Mouse (Mus musculus) stomach, embryonic 15.5 days (tissue): ENCODE results near the gene Rell1. TPM values are rescaled to one million over a fixed set of nuclear protein-coding genes. Genes with fewer than 3 reads are reported as not detected.

Experiments
- ATAC-seq: fragments of 200-750 bp; cut with Nextera tagmentation; 2 replicates; pipeline ENCODE4 v1.8.0; 2017; ENCODE audit warnings: low read depth, moderate number of reproducible peaks, moderate TSS enrichment; ENCODE audit not compliant: insufficient read depth, low FRiP score
- H3K27ac ChIP-seq: fragments of 300-500 bp; sonication (generic); 2 replicates; pipeline ENCODE4 v1.5.1; 2015; ENCODE audit warnings: mild to moderate bottlenecking, inconsistent platforms
- H3K27me3 ChIP-seq: fragments of 300-500 bp; sonication (generic); replicated peaks from 2 replicates; pipeline ENCODE4 v1.6.1; 2015; ENCODE audit warnings: inconsistent platforms
- H3K36me3 ChIP-seq: fragments of 300-500 bp; sonication (generic); 2 replicates; pipeline ENCODE4 v1.6.1; 2015; ENCODE audit warnings: inconsistent platforms
- H3K4me1 ChIP-seq: fragments of 300-500 bp; sonication (generic); 2 replicates; pipeline ENCODE4 v1.6.1; 2015; ENCODE audit warnings: inconsistent platforms
- H3K4me2 ChIP-seq: fragments of 300-500 bp; sonication (generic); 2 replicates; pipeline ENCODE4 v1.6.1; 2015; ENCODE audit warnings: mild to moderate bottlenecking, inconsistent platforms
- H3K4me3 ChIP-seq: fragments of 300-500 bp; sonication (generic); replicated peaks from 2 replicates; pipeline ENCODE4 v1.5.1; 2015; ENCODE audit warnings: inconsistent platforms
- H3K9ac ChIP-seq: fragments of 300-500 bp; sonication (generic); 2 replicates; pipeline ENCODE4 v1.6.1; 2015; ENCODE audit warnings: inconsistent platforms
- H3K9me3 ChIP-seq: fragments of 300-500 bp; sonication (generic); 2 replicates; pipeline ENCODE4 v1.6.1; 2016; ENCODE audit warnings: inconsistent platforms
- WGBS: fragments of 180-500 bp; shearing (Covaris S2); methylation state at CpG from one replicate; pipeline ENCODE4 v1.1.7; 2015; 5-methylcytosine and 5-hydroxymethylcytosine counted together
- polyA plus RNA-seq: library from polyadenylated mRNA; unstranded; fragments of >200 nt; fragmentation: Nextera tagmentation; extraction: Ambion mirVana; gene quantifications from 2 replicates; pipeline ENCODE4 v1.2.1, GENCODE M21; 2015

Rell1 gene
- polyA plus RNA-seq, 1 experiment from 2014 or later, result 23.9 TPM

DNA sequence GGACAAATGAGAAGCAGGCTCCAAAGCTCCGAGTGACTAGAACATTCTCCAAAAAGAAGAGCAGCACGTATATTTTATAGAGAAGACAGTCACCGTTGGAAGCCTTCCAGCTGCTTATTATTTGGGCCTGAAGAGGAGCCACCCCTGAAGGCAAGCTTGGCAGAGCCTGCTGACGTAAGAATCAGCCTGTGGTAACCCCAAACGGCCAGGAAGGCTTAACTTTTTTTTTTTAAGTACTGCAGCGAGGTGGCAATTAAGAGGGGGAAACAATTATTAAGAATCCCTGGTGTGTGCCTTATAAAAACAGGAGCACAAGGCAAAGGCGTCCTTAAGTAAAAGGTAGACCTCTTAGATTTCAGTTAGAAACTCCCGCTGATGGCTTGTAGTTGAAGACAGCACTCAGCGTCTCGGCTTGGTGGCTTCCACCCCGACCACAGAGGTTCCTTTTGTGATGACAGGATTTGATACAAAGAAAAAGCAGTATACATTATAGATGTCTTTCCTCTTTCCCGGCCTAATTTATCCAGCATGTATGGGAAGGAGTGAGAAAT is 1.0 kb downstream of the Rell1 start:
- Histone ChIP-seq H3K4me3 (peak overlapping the region; percentile 78), H3K9me3 (no peaks in the 10 kb centered on the region), H3K27me3 (no peaks in the 10 kb centered on the region), H3K4me1 (peaks cover 8% of the 10 kb centered on the region; the same call in 1 of the 2 replicates), H3K36me3 (no peaks in the 10 kb centered on the region), H3K27ac (peak overlapping the region; percentile 83), H3K9ac (peak overlapping the region; percentile 63; the same call in 1 of the 2 replicates), H3K4me2 (peak overlapping the region; percentile 67)
- ATAC-seq, result no peak
- 4% methylated on average over 12 of the region's 12 CpGs for WGBS

DNA sequence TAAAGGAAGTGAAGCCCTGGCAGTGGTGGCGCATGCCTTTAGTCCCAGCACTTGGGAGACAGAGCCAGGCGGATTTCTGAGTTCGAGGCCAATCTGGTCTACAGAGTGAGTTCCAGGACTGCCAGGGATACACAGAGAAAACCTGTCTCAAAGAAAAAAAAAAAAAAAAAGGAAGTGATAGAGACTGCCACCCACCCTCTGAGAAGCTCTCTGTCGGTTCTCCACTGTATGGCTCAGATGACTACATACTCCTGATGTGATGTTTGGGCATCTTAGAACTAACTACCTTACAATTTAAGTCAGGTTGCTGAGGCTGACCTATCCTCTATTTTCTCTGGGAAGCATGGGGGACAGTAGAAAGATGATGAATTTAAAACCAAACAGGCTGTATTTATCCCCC is 2.3 kb downstream of the Rell1 start:
- Histone ChIP-seq H3K27ac (no peak overlapping the region), H3K4me2 (no peak overlapping the region), H3K4me3 (no peak overlapping the region), H3K9ac (no peak overlapping the region), H3K36me3 (no peaks in the 10 kb centered on the region), H3K4me1 (peaks cover 8% of the 10 kb centered on the region; the same call in 1 of the 2 replicates), H3K9me3 (no peaks in the 10 kb centered on the region), H3K27me3 (no peaks in the 10 kb centered on the region)
- ATAC-seq, result no peak
- WGBS, result 78% methylated on average over 4 of the region's 4 CpGs

DNA sequence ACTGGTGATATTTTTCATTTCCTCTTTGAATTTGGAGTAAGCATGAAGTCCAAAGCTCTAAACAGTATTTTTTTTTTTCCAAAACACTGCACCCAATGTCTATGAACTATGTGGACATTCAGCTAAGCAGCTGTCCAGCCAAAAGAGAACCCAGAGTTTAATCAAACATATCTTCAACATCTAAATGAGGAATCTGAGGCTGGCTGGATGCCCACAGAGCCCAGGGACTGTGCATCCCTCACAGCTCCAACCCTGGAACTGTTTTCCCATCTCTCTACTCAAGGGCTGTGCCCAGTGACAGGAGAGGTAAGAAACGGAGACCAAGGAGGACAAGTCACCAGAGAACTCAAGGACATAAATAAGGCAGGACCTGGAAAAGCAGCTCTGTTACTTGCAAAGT is 2.8 kb downstream of the Rell1 start:
- ATAC-seq, result no peak
- 74% methylated on average over 1 of the region's 1 CpGs for WGBS
- Histone ChIP-seq H3K4me2 (no peak overlapping the region), H3K27ac (no peak overlapping the region), H3K9me3 (no peaks in the 10 kb centered on the region), H3K4me3 (no peak overlapping the region), H3K9ac (no peak overlapping the region), H3K36me3 (no peaks in the 10 kb centered on the region), H3K27me3 (no peaks in the 10 kb centered on the region), H3K4me1 (peaks cover 8% of the 10 kb centered on the region; the same call in 1 of the 2 replicates)

DNA sequence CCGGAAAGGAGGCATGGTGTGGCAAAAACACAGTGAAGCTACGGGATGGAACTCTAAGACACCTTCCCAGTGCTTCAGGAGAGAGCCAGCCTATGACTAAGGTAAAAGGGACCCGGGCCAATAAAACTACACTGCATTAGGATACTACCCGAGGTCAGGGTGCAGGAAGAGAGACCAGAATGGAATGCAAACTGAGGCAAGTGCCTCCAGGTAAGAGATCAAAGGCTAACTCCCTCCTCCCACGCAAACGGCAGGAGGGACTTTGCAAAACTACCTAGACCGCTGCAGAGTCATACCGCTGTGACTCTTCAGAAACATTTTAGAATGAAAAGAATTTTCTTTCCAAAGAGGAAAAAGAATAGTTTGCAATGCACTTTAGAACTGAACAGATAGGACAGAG is 4.1 kb downstream of the Rell1 start:
- Histone ChIP-seq H3K4me2 (no peak overlapping the region), H3K4me3 (no peak overlapping the region), H3K9me3 (no peaks in the 10 kb centered on the region), H3K27ac (no peak overlapping the region), H3K4me1 (peaks cover 8% of the 10 kb centered on the region; the same call in 1 of the 2 replicates), H3K9ac (no peak overlapping the region), H3K27me3 (no peaks in the 10 kb centered on the region), H3K36me3 (no peaks in the 10 kb centered on the region)
- no peak for ATAC-seq
- 59% methylated on average over 8 of the region's 8 CpGs for WGBS

DNA sequence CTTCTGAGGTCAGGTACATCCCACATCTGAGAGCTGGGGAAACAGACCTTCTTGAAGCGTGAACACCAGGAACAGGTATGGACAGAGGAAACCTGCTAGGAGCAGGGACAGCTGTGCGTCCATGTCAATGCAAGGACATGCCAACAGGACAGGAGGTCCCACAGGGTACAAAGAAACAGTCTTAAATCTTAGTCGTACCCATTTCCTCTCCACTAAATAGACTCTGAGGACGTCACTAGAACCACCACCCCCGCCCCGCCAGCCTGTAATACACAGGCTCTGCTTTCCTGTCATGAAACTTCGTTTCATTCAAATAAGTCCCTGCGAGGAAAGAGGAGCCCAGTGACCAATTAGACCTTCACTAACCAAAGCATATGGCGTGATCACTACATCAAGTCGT is 7.0 kb downstream of the Rell1 start:
- Histone ChIP-seq H3K27me3 (no peaks in the 10 kb centered on the region), H3K4me1 (0 out of 2 replicates have a peak, but pooled peaks cover under 1% of the 10 kb centered on the region), H3K9me3 (no peaks in the 10 kb centered on the region), H3K4me2 (no peak overlapping the region), H3K27ac (no peak overlapping the region), H3K36me3 (no peaks in the 10 kb centered on the region), H3K9ac (no peak overlapping the region), H3K4me3 (no peak overlapping the region)
- 86% methylated on average over 10 of the region's 10 CpGs for WGBS
- no peak for ATAC-seq

DNA sequence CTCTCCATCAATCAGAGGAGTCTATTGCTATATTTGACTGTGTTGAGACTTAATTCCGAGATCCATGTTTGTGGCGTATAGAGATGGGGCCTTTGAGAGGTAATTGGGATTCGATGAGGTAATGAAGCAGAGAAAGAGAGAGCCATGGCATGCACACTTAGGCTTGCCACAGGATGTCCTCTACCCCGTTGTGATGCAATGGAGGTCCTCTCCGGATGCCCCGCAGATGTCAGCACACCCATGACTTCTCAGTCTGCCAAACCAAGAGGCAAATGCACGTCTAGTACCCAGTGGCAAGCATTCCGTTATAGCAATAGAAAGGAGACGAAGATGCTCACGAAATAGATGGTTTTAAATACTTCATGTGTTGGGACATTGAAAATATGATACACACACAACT is 8.1 kb downstream of the Rell1 start:
- H3K4me2 ChIP-seq, result no peak overlapping the region
- H3K27ac ChIP-seq, result no peak overlapping the region
- H3K27me3 ChIP-seq, result no peaks in the 10 kb centered on the region
- no peaks in the 10 kb centered on the region for H3K9me3 ChIP-seq
- 93% methylated on average over 10 of the region's 10 CpGs for WGBS
- H3K36me3 ChIP-seq, result no peaks in the 10 kb centered on the region
- H3K4me1 ChIP-seq, result no peaks in the 10 kb centered on the region
- H3K9ac ChIP-seq, result no peak overlapping the region
- no peak overlapping the region for H3K4me3 ChIP-seq
- no peak for ATAC-seq

DNA sequence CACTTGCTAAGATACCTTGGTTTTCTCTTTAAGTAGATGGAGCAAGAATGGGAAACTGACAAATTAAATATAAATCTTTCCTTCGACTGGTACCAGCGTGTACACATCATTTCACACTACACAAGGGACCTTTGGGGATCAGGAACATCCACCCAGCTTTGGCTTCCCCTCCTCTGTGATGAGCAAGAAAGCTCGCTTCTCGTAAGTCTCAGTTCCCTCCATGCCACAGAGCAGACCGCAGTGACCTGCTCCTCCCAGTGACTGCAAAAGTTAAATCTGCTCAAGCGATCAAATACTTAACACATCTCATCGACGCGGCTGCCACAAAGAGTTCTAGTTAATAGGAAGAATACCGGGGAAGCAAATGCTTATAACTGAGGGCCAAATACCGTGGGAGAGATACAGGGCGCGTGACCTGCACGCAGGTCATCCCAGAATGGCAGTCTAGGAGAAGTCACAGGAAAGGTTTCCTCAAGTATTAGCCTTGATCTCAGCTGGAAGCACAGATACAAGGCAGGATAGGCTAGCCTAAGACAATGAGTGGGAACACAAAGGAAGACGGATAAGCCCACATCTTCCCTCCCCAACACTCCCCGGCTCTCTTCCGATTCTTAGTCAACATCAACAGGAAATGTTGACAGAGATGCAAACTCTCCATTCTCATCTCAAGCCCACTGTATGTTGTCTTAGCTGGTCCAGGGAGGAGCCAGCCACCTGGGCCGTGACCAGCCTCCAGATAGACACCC is 9.6 kb downstream of the Rell1 start:
- Histone ChIP-seq H3K9ac (no peak overlapping the region), H3K4me2 (no peak overlapping the region), H3K27me3 (no peaks in the 10 kb centered on the region), H3K4me1 (no peaks in the 10 kb centered on the region), H3K4me3 (no peak overlapping the region), H3K36me3 (no peaks in the 10 kb centered on the region), H3K27ac (no peak overlapping the region), H3K9me3 (no peaks in the 10 kb centered on the region)
- ATAC-seq, result no peak
- WGBS, result 70% methylated on average over 18 of the region's 18 CpGs

DNA sequence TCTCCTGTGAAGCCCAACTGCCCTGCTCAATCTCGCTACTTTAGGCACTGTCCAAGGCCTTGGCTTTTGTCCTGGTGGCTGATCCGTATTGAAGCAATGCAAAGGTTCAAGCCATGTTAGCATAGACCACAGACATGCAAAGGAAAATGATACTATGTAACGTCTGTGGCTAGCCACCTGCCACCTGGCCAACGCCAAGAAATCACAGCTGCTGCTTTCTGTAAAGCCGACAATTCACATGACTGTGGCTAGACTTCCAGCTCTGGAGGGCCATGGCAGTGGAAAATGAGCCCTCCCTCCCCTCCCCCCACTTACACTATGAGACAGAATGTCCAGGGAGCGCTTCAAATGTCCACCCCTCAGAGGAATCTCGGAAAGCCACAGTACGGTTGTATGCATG is 11.1 kb downstream of the Rell1 start:
- Histone ChIP-seq H3K4me2 (no peak overlapping the region), H3K9ac (no peak overlapping the region), H3K4me1 (no peaks in the 10 kb centered on the region), H3K27me3 (no peaks in the 10 kb centered on the region), H3K36me3 (no peaks in the 10 kb centered on the region), H3K4me3 (no peak overlapping the region), H3K27ac (no peak overlapping the region), H3K9me3 (no peaks in the 10 kb centered on the region)
- no peak for ATAC-seq
- WGBS, result 80% methylated on average over 8 of the region's 8 CpGs

DNA sequence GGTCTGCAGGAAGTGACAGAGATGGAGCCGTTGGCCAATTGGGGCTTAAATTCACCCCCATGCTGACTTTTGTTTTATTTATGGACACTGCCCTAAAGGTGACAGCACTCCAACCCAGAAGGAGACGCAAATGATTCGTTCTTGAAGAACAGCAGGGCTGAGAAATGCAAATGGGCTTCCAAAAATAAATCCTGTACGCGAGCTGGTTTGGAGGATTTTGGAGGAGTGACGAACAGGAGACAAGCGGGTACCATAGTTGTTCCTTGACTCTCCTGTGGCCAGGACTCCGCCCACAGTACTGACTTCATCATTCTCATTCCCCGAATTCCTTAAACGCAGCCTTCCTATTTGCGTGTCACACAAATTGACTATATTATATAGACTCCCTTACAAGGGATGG is 12.3 kb downstream of the Rell1 start:
- H3K36me3 ChIP-seq, result no peaks in the 10 kb centered on the region
- no peak for ATAC-seq
- no peaks in the 10 kb centered on the region for H3K27me3 ChIP-seq
- no peak overlapping the region for H3K4me3 ChIP-seq
- no peaks in the 10 kb centered on the region for H3K4me1 ChIP-seq
- 84% methylated on average over 11 of the region's 11 CpGs for WGBS
- no peaks in the 10 kb centered on the region for H3K9me3 ChIP-seq
- no peak overlapping the region for H3K27ac ChIP-seq
- no peak overlapping the region for H3K4me2 ChIP-seq
- no peak overlapping the region for H3K9ac ChIP-seq

DNA sequence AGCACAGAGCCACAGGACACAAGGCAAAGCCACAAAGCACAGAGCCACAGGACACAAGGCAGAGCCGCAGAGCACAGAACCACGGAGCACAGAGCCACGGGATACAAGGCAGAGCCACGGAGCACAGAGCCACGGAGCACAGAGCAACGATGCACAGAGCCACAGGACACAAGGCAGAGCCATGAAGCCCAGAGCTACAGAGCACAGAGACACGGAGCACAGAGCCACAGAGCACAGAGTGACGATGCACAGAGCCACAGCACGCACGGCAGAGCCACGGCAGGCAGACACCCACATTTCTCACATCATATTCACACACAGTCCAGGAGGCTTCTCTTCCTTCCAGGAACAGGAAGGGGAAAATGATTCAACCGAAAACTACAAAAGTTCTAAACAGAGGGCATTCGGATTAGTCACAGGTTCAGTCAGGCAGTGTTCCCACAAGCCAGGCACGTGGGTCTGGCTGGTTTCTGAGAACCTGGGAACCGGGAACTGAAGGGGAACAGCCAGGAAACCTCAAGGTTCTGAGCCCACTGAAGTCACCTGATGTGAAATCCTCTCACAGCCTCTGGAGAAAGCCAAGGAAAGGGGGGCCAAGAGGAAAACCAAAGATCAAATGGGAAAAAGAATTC is 15.2 kb downstream of the Rell1 start:
- no peaks in the 10 kb centered on the region for H3K36me3 ChIP-seq
- H3K4me2 ChIP-seq, result no peak overlapping the region
- no peak for ATAC-seq
- WGBS, result 82% methylated on average over 15 of the region's 15 CpGs
- peaks cover 9% of the 10 kb centered on the region; the same call in 1 of the 2 replicates for H3K4me1 ChIP-seq
- H3K27me3 ChIP-seq, result no peaks in the 10 kb centered on the region
- no peak overlapping the region for H3K9ac ChIP-seq
- H3K27ac ChIP-seq, result no peak overlapping the region
- no peaks in the 10 kb centered on the region for H3K9me3 ChIP-seq
- no peak overlapping the region for H3K4me3 ChIP-seq

DNA sequence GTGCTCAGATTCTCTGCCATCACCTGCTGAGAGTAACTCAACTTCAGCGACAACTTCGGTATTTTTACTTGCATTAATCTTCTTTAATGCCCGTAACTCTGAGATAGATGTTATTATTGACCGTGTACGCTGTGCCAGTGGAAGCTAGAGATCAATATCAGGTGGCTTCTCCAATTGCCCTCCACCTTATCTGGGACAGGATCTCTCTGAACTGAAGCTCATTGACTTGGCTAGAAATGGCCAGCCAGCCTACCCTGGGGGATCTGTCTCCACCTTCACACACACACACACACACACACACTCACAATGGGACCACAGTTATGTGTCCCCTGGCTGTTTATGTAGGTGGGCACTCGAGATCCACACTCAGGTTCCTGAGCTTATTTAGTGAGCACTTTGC is 16.7 kb downstream of the Rell1 start:
- no peak overlapping the region for H3K27ac ChIP-seq
- no peaks in the 10 kb centered on the region for H3K36me3 ChIP-seq
- H3K4me1 ChIP-seq, result peaks cover 10% of the 10 kb centered on the region; the same call in 1 of the 2 replicates
- ATAC-seq, result no peak
- no peak overlapping the region for H3K4me3 ChIP-seq
- no peaks in the 10 kb centered on the region for H3K27me3 ChIP-seq
- no peak overlapping the region for H3K9ac ChIP-seq
- WGBS, result 66% methylated on average over 6 of the region's 6 CpGs
- no peak overlapping the region for H3K4me2 ChIP-seq
- H3K9me3 ChIP-seq, result no peaks in the 10 kb centered on the region

DNA sequence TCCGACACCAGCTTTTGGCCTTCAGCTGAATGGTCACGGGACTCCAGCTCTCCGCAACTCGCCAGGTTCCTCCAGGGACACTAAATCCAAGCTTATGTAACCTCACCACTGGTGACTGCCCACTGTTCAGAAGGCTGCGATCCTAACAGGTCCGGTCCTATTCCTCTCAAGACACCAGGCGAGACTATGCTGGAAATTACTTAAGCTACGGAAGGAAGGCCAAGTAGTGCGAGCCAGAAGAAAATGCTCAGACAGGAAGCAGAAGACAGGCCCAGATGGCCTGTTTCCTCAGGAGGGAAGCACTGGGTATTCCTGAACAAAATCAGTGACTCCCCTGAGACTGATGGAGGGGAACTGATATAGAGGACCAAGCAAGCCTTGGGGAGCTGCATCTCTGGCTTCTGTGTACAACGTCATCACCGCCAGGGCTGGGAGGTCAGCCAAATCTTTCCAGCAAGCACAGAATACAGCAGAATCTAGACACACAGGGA is 17.2 kb downstream of the Rell1 start:
- Histone ChIP-seq H3K4me1 (peaks cover 10% of the 10 kb centered on the region; the same call in 1 of the 2 replicates), H3K4me2 (no peak overlapping the region), H3K9ac (no peak overlapping the region), H3K4me3 (no peak overlapping the region), H3K36me3 (no peaks in the 10 kb centered on the region), H3K9me3 (no peaks in the 10 kb centered on the region), H3K27ac (no peak overlapping the region; the same call in 1 of the 2 replicates), H3K27me3 (no peaks in the 10 kb centered on the region)
- no peak; the same call in 1 of the 2 replicates for ATAC-seq
- WGBS, result 74% methylated on average over 11 of the region's 11 CpGs
